Mouse (Mus musculus): Measurements from ENCODE around the gene Evi2b.

The Evi2b gene

DNA sequence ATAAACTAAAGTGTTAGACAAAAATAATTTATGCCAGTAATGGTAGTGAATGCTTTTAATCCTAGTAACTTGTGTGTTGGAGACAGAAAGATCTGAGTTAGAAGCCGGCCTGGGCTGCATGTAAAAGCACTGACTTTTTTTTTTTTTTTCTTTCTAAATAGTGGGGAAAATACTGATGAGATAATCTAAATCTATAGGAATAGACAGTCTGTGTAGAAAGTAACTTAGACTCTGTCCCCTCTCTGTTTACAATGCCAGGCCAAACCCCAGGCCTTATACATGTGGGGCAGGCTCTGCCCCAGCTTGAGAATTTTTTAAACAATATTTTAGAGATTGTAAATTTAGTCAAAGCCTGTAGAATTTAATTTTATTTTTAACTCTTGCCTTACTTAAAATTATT is 618 bp downstream of the Evi2b start:
- no peak for DNase-seq (ENCODE audit: low spot score in 2 of 2)

DNA sequence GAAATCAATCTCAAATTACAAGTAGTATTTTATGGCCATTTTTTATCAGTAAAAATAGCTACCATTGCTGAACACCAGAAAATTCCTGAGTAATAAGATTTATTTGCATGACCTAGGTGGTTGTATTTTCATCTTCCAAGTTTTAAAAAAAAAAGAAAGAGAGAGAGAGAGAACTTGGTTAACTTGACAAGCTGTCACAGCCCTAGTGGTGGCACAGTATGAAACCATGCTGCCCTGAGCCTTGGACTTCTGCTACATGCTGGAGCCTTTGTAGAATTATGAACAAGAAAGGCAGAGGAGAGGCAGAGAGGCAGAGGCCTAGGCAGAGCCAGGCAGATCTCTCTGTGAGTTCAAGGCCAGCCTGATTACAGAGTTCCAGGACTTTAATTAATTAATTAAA is 1.6 kb downstream of the Evi2b start:
- DNase-seq (ENCODE audit: low spot score in 2 of 2): peak; percentile 36 to 37

DNA sequence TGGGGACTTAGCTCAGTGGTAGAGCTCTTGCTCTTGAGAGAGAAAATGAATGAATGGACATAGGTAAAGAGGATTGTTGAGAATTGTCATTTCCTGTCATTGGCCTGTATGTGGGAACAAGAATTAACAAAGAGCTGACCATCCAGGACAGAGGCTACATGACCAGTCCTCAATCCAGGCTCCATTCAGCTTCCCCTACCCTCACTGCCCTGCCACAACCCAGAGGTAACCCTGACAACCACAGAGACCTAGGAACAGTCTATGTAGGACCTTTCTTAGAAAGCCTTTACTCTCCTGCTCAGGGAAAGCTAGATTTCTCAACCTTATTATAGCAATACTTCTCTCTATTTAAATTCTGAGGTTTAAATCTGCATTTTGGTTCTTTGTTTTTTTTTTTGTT is 2.8 kb downstream of the Evi2b start:
- DNase-seq (ENCODE audit: low spot score in 2 of 2): no peak

DNA sequence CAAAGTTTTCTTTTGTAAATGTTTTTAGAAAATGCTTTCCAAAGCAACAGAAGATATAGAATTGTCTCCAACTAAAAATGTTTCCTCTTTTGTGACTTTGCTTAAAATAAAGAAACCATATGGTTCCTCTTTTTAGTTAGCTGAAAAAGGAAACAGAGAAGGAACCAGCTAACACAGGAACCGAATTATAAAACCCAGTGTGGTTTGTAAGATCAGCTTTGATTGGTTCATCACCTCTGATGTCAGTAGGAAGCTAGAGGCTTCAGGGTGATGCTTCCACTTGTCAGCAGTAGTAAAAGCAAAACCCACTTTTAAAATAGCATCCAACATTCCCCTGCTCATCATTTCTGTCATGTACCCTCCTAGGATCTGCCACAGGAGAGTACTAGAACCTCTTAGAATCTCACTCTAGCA is 3.7 kb downstream of the Evi2b start:
- DNase-seq (ENCODE audit: low spot score in 2 of 2): peak; percentile 83 to 85

DNA sequence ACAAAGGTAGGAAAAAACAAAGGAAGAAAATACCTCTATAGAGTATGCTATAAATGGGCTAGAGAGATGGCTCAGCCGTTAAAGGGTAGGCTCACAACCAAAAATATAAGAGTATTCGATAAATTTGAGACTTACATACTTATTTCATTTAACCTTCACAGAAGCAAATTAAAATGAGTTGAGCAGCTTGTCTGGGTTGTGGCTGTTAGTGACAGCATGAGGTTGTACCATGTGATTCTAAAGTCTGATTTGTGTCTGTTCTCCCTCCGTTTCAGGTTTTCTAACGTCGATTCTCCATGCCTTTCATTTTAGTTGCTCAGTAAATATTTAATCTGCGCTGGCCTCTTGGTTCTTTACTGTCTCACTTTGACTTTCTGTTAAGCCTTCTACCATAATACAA is 4.3 kb downstream of the Evi2b start:
- no peak for DNase-seq (ENCODE audit: low spot score in 2 of 2)

DNA sequence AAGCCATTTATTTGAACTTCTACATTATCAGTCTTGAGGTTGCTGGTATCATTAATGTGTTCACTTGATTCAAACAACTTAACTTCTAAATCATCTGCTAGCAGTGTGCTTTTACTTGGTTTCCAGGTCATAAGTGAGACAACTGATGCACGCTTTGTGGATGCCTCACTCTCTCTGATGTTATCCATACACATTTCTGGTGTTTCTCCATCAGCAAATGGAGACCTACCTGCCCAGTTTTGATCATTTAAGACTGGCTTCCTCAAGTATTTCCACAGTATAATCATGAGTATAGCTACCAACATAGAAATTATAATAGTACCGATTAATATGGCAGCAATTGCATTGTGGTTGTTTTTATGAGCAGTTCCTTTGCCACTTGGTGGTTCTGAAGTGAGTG is 7.8 kb downstream of the Evi2b start:
- no peak for DNase-seq (ENCODE audit: low spot score in 2 of 2)

DNA sequence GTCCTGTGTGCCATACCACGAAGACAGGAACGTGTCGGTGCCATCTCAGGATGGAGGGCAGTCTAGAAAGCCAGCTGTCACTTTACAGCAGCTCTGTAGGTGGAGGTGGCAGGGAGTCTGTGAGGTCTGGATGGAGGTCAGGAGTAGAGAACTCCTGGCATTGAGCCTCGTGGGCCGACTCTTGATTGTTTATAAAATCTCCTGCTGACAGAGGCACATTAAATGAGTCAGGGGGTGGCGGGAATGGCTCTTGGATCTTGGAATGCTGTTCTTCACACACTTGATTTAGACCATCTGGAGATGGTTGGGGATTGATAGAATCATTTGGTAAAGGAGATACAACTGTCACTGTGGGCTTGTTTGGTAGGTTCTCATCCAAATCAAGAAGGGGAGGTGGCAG is 8.2 kb downstream of the Evi2b start:
- DNase-seq (ENCODE audit: low spot score in 2 of 2): no peak

DNA sequence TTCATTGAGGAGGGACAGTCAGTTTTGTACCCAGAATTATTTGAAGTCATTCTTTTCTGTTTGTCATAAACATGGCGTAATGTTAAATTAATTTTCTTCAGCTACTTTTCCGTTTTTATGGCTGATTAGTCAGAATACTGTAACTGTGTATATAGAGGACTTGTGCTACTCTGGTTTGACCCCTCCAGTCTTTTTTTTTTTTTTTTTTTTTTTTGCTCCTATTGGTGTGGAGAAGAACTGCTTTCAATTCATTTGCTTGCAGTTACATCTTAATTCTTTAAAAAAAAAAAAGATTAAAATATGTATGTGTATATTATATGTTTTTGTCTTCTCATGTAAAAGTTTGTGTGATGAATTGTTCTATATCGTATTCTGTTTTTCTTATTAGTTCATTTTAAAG is 11.6 kb downstream of the Evi2b start:
- DNase-seq (ENCODE audit: low spot score in 2 of 2): no peak

DNA sequence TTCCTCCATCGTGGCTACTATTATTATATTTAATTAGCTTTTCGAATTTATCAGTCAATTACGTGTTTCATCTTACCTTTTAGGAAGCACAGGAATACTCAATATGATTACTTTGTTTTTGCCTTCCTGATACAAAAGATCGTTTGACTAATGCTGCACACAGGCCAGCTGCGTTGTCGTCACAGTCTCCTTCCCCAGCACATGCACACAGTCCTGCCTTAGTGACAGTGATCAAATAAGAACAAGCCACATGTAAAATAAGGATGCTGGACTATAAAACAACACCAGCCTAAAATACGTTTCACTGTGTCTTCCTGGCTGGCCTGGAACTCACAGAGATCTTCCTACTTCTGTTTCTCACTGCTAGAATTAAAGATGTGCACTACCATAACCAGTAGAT is 19.1 kb downstream of the Evi2b start:
- no peak for DNase-seq (ENCODE audit: low spot score in 2 of 2)

DNA sequence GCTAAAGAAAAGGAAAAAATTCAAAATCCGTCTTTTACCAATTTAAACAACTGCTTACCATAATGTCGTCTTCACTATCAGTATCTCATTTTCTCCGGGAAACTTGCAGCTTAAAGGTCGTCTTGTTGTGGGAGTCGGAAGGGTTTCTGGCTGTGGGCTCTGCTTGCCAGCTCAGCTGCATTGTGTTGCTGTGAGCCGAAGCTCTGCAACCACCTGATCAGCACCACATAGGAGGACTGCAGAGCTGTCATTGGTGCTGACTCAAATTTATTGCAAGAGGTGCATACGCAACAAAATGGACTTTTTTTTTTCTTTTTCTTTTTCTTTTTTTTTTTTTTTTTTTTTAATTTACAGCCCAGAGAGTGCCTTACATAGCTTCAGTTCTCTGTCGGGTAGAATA is 19.7 kb downstream of the Evi2b start, which contains the start of gene Omg:
Omg (minus strand) TSS at position 240 of the 400 bp plus-strand sequence.
- no peak for DNase-seq (ENCODE audit: low spot score in 2 of 2)

DNA sequence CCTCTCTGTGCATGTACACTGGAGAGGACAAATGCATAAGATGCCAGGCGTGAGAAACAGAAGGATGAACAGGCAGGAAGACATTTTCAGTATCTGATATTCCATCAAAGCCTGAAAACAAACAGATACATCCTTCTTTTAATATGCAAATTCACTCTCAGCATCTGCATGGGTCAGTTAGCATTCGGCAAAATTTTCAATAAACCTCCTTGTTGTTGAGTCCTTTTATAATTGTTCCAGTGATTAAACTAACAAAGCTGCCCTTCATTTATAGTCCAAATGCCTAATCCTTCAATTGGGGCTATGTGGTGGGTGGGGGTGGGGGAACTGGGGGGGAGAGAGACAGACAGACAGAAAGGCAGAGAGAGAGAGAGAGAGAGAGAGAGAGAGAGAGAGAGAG is 20.6 kb downstream of the Evi2b start:
- no peak for DNase-seq (ENCODE audit: low spot score in 2 of 2)

DNA sequence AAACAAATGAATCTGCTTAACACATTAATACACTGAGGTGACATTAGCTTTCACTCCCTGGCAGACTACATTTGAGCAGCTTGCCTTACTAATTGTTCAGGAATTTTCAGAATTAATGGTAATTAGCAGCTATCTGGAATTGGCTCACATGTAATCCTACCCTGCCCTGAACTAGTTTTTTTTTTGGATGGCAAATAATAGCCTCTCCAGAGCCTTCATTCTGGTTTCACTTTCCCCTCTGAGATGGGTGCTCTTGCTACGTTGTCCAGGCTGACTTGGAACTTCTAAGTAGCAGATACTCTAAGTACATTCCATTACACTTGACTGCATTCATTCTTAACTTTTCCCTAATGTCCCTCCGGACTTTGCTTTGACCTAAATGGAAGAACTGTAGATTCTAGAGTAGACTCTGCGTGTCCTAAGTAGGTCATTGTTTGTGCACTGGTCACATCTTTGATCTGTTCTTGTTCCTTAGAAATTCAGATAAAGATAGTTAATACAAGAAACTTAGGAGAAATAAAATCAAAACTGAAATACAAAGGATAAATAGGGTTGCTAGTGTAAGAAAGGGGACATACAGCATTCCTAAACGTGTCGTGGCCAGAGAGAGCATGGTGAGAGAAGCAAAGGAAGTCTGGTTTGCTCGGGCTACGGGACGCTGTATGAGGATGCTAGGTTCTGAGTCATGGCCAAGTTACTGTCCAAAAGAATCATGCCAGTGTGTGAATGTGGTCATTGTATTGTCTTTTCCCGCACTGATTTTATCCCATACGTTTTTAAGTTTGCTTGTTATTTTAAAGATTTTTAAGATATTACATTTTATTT is 28.4 kb downstream of the Evi2b start:
- no peak for DNase-seq (ENCODE audit: low spot score in 2 of 2)

DNA sequence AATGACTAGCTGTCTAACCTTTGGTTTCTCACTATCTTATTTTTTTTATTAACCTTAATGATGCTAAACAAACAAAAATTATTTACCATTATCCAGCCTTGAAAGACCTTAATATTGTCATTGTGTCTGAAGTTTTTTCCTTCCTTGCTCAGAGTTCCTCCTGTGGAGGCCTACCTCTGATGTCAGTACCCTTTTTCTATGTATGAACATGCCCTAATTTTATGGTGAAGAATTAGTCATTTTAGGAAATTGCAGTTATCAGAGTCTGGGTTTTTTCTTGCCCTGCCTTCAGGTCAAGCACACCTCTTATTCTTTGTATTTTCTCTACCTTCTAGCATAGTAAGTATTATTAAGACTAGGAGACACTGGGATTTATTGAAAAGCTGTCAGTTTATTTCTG is 38.8 kb downstream of the Evi2b start:
- no peak for DNase-seq (ENCODE audit: low spot score in 2 of 2)

DNA sequence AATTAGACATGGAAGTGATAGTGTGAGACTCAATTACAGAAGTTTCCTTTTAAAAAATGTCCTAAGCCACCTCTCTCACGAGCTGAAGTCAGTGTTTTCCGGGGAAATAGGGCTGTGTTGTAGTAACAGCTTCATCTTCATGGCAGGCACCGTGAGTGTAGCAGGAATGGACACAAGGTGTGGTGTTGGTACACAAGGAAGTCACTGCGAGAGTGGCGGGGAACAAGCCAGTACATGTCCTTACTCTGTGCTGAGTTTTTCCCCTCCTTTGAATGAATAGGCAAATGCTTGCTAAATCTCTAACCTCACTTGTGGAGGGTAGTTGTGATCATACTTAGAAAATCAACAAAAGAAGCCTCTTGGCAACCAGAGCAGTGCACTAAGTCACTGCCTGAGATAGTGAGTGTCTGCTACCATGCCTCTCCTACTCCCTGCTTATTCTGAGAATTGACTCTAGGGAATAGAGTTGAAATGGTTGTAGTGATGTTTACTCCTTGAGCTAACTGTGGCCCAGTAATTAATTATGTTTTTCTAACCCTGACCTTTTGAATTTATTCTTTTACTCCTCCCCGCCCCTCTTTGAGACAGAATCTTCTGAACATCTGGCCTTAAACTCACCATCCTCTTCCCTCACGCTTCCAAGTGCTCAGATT is 39.6 kb downstream of the Evi2b start:
- no peak for DNase-seq (ENCODE audit: low spot score in 2 of 2)

DNA sequence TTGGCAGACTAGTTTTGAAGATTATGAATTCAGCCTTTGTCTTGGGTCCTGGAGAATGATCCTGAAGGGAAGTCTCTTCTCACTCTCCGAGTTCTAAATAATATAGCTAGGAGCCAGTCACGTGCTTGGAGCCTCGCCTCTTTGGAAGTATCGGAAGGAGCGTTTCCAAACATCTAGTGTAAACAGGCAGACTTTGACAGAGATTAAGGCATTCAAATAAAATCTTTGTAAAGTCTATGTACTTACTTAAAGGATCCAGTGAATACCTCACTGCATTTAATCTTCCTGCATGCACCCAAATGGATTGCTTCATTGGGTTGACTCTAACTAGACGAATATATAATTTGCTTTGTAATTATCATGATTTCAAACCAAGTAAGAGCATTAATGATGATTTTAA is 40.2 kb downstream of the Evi2b start:
- DNase-seq (ENCODE audit: low spot score in 2 of 2): no peak

DNA sequence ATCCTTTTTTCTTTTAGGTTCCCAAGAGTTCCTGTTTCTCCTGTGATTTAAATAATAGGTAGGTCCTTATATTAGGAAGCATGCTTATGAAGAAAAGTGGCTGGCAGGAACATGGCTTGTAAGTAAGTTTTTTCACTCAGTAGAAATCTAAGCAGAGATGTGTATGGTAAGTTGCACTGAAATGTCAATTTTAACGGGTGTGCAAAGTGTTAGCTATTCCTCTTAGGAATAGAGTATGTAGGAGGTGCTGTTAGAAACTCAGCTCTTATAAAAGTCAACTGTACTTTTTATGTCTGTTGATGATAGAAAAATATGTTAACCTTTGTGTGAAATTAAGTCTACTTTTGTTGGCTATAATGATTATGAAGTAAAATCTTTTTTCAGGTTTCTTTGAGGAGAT is 55.5 kb downstream of the Evi2b start:
- no peak for DNase-seq (ENCODE audit: low spot score in 2 of 2)

All from spleen, postnatal 36 days (tissue).